Mouse (Mus musculus) hindbrain, embryonic 13.5 days (tissue): ENCODE data around the gene Rrbp1. TPM values are rescaled to one million over a fixed set of nuclear protein-coding genes. Genes with fewer than 3 reads are reported as not detected.

ENCODE experiments used
- ATAC-seq: fragments of 200-750 bp; cut with Nextera tagmentation; 2 replicates; pipeline ENCODE4 v1.8.0; 2017; ENCODE audit warnings: moderate TSS enrichment; ENCODE audit not compliant: low FRiP score
- H3K27ac ChIP-seq: fragments of 300-500 bp; sonication (generic); 2 replicates; pipeline ENCODE4 v1.5.1; 2015; ENCODE audit warnings: inconsistent platforms, mild to moderate bottlenecking, moderate library complexity
- H3K27me3 ChIP-seq: fragments of 300-500 bp; sonication (generic); 2 replicates; pipeline ENCODE4 v1.6.1; 2015; ENCODE audit warnings: mild to moderate bottlenecking, inconsistent platforms
- H3K36me3 ChIP-seq: fragments of 300-500 bp; sonication (generic); 2 replicates; pipeline ENCODE4 v1.6.1; 2015; ENCODE audit warnings: mild to moderate bottlenecking, inconsistent platforms
- H3K4me1 ChIP-seq: fragments of 300-500 bp; sonication (generic); replicated peaks from 2 replicates; pipeline ENCODE4 v1.6.1; 2015; ENCODE audit warnings: inconsistent platforms
- H3K4me2 ChIP-seq: fragments of 300-500 bp; sonication (generic); 2 replicates; pipeline ENCODE4 v1.6.1; 2015; ENCODE audit warnings: inconsistent platforms, mild to moderate bottlenecking, moderate library complexity
- H3K4me3 ChIP-seq: fragments of 300-500 bp; sonication (generic); 2 replicates; pipeline ENCODE4 v1.5.1; 2015; ENCODE audit warnings: mild to moderate bottlenecking, inconsistent platforms
- H3K9ac ChIP-seq: fragments of 300-500 bp; sonication (generic); 2 replicates; pipeline ENCODE4 v1.6.1; 2015; ENCODE audit warnings: mild to moderate bottlenecking, inconsistent platforms
- H3K9me3 ChIP-seq: fragments of 300-500 bp; sonication (generic); 2 replicates; pipeline ENCODE4 v1.6.1; 2016; ENCODE audit warnings: inconsistent platforms
- WGBS: fragments of 180-500 bp; shearing (Covaris S2); methylation state at CpG from one replicate; pipeline ENCODE4 v1.1.7; 2015; 5-methylcytosine and 5-hydroxymethylcytosine counted together
- polyA plus RNA-seq: library from polyadenylated mRNA; unstranded; fragments of >200 nt; fragmentation: Nextera tagmentation; extraction: Ambion mirVana; gene quantifications from 2 replicates; pipeline ENCODE4 v1.2.1, GENCODE M21; 2015

Gene Rrbp1
- polyA plus RNA-seq, 1 experiment from 2014 or later, result 37.3 TPM

GRCm38 (mm10) chr2:144002229-144002984, 8.7 kb downstream of the Rrbp1 start:
- no peaks in the 10 kb centered on the region for H3K36me3 ChIP-seq
- no peak overlapping the region for H3K4me3 ChIP-seq
- no peaks in the 10 kb centered on the region for H3K27me3 ChIP-seq
- no peaks in the 10 kb centered on the region for H3K9me3 ChIP-seq
- ATAC-seq, result no peak
- 87% methylated on average over 5 of the region's 5 CpGs for WGBS
- no peak overlapping the region for H3K4me2 ChIP-seq
- H3K4me1 ChIP-seq, result peaks cover 22% of the 10 kb centered on the region
- no peak overlapping the region for H3K27ac ChIP-seq
- no peak overlapping the region for H3K9ac ChIP-seq

DNA sequence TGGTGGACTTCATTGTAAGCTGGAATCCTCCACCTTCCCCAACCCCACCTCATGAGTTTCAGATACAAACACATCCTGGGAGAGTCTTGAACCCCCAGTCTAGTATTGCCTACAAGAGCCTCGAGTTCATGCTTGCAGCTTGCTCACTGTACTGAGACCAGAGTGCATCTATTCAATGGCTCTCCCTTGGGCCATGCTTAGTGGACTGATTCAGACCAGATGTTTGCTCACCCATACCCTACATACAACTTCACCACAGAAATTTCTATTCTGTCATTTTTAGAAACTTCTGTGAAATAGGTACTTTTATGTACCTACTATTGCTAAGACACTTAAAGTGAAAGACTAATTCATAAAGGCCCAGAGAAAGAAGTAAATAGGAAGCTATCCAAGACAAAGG, 18.1 kb downstream of the Rrbp1 start:
- ATAC-seq, result no peak
- WGBS, result 79% methylated on average over 1 of the region's 1 CpGs
- no peaks in the 10 kb centered on the region for H3K36me3 ChIP-seq
- H3K27ac ChIP-seq, result no peak overlapping the region
- H3K4me2 ChIP-seq, result no peak overlapping the region
- H3K4me1 ChIP-seq, result 0 out of 2 replicates have a peak, but pooled peaks cover 6% of the 10 kb centered on the region
- H3K9ac ChIP-seq, result no peak overlapping the region
- H3K27me3 ChIP-seq, result no peaks in the 10 kb centered on the region
- H3K9me3 ChIP-seq, result no peaks in the 10 kb centered on the region
- H3K4me3 ChIP-seq, result no peak overlapping the region

DNA sequence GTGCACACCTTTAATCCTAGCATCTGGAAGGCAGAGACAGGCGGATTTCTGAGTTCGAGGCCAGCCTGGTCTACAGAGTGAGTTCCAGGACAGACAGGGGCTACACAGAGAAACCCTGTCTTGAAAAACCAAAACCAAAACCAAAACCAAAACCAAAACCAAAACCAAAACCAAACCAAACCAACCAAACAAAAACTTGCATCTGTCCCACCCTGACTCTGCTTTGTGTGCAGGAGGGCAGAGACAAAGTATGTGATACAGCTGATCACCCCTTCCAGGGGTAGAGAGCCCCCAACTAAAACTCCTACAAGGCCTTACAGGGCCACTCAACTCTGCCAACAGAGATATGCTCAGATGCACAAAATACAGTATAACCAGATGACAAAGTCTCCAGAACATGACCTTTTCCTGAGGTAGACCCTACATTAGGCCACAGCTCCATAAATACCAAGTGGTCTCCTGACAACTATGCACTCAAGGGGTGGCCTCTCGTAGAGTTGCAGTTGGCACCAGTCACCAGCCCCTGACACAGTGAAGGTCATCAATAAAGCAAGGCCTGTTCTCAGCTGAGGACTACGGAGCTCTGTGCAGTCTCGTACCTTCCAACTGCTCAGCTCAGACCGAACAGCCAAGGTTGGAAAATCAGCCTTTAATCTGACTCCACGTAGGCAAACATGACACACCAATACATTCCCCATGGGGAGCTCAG, 18.9 kb downstream of the Rrbp1 start:
- WGBS, result 93% methylated on average over 7 of the region's 7 CpGs
- Histone ChIP-seq H3K9ac (no peak overlapping the region), H3K4me2 (no peak overlapping the region), H3K4me3 (no peak overlapping the region), H3K27me3 (no peaks in the 10 kb centered on the region), H3K36me3 (no peaks in the 10 kb centered on the region), H3K4me1 (0 out of 2 replicates have a peak, but pooled peaks cover 6% of the 10 kb centered on the region), H3K9me3 (no peaks in the 10 kb centered on the region), H3K27ac (no peak overlapping the region)
- ATAC-seq, result no peak

DNA sequence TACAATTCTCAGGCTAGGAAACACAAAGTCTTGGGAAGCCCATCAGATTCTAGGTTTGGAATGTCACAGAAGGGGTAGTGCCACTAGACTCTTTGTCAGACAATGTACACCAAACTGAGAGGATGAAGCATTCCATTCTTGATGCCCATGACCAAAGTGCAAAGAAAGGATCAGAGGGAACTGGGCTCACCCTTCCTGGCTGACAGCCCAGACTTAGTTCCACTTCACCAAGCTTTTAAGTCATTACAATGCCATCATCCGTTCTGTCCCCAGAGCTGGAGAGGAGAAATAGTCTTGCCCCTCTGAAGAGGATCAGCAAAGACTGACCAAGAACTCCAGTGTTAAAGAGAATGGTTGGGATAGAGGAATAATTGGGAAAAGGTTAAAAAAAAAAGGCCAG, 20.1 kb downstream of the Rrbp1 start:
- no peak overlapping the region for H3K4me3 ChIP-seq
- ATAC-seq, result peak; percentile 21; the same call in 1 of the 2 replicates
- H3K4me1 ChIP-seq, result 0 out of 2 replicates have a peak, but pooled peaks cover 6% of the 10 kb centered on the region
- no peak overlapping the region for H3K4me2 ChIP-seq
- no peaks in the 10 kb centered on the region for H3K36me3 ChIP-seq
- no peaks in the 10 kb centered on the region for H3K9me3 ChIP-seq
- H3K27ac ChIP-seq, result no peak overlapping the region
- H3K9ac ChIP-seq, result no peak overlapping the region
- 17% methylated on average over 1 of the region's 1 CpGs for WGBS
- H3K27me3 ChIP-seq, result no peaks in the 10 kb centered on the region

- no peak overlapping the region for H3K4me3 ChIP-seq
- H3K9ac ChIP-seq, result no peak overlapping the region
- no peak for ATAC-seq
- H3K27me3 ChIP-seq, result no peaks in the 10 kb centered on the region
- no peak overlapping the region for H3K4me2 ChIP-seq
- 86% methylated on average over 3 of the region's 3 CpGs for WGBS
- H3K9me3 ChIP-seq, result no peaks in the 10 kb centered on the region
- 0 out of 2 replicates have a peak, but pooled peaks cover 4% of the 10 kb centered on the region for H3K36me3 ChIP-seq
- H3K4me1 ChIP-seq, result peaks cover 14% of the 10 kb centered on the region; the same call in 1 of the 2 replicates
- H3K27ac ChIP-seq, result no peak overlapping the region
These were observed 23.0 kb downstream of the Rrbp1 start for GRCm38 (mm10) chr2:143988016-143988415.

GRCm38 (mm10) chr2:143987485-143987884, 23.6 kb downstream of the Rrbp1 start:
- Histone ChIP-seq H3K9me3 (no peaks in the 10 kb centered on the region), H3K9ac (no peak overlapping the region), H3K4me2 (no peak overlapping the region), H3K4me1 (peaks cover 14% of the 10 kb centered on the region; the same call in 1 of the 2 replicates), H3K27ac (no peak overlapping the region), H3K27me3 (no peaks in the 10 kb centered on the region), H3K4me3 (no peak overlapping the region), H3K36me3 (0 out of 2 replicates have a peak, but pooled peaks cover 4% of the 10 kb centered on the region)
- no peak for ATAC-seq
- WGBS, result 85% methylated on average over 2 of the region's 2 CpGs

DNA sequence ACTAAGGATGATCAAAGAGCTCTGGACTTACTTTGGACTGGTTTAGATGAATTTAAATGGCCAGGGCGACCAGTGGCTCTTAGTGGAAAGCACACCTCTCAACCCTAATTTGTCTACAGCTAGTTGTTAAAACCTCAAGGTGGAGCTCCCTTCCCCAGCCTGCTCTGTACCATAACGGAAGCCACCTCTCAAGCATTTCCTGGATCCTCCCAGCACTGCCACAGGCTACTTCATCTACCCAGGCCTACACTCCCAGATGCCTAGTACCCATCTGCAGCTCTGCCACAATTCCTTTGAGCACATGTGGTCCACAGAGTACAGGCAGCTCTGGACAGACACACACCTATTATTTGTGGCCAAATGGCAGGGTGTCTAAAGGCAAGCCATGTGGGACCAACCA, 27.6 kb downstream of the Rrbp1 start:
- H3K9me3 ChIP-seq, result no peaks in the 10 kb centered on the region

DNA sequence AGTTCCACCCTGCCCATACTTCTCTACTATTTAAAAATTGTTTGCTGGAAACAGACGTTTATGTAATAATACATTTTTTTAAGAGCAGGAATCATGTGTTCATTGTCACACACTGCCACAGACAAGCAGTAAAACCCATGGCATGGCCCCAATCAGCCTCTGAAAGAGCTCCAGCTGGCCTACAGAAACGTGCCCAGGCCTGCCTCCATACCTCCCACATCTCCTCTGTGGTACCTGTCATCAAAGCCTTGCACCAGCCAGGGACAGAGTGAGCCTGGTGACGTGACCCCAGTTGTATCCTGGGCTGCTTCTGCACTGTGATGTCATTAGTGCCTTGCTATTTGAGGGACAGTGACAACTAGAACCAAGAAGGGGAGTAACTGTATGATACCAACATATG, 28.2 kb downstream of the Rrbp1 start:
- H3K4me3 ChIP-seq, result no peak overlapping the region
- no peaks in the 10 kb centered on the region for H3K9me3 ChIP-seq
- H3K4me2 ChIP-seq, result no peak overlapping the region
- no peaks in the 10 kb centered on the region for H3K27me3 ChIP-seq
- H3K27ac ChIP-seq, result no peak overlapping the region
- ATAC-seq, result no peak
- H3K9ac ChIP-seq, result no peak overlapping the region
- WGBS, result 61% methylated on average over 3 of the region's 3 CpGs
- H3K36me3 ChIP-seq, result 0 out of 2 replicates have a peak, but pooled peaks cover 4% of the 10 kb centered on the region
- peaks cover 7% of the 10 kb centered on the region; the same call in 1 of the 2 replicates for H3K4me1 ChIP-seq

More for the DNA sequence above, 27.6 kb downstream of the Rrbp1 start:
- no peak for ATAC-seq
- Histone ChIP-seq H3K9ac (no peak overlapping the region), H3K4me3 (no peak overlapping the region), H3K27me3 (no peaks in the 10 kb centered on the region), H3K4me1 (peaks cover 7% of the 10 kb centered on the region; the same call in 1 of the 2 replicates), H3K27ac (no peak overlapping the region), H3K36me3 (0 out of 2 replicates have a peak, but pooled peaks cover 4% of the 10 kb centered on the region), H3K4me2 (no peak overlapping the region)
- WGBS, result 74% methylated on average over 2 of the region's 2 CpGs

GRCm38 (mm10) chr2:143982152-143982551, 28.9 kb downstream of the Rrbp1 start:
- Histone ChIP-seq H3K4me3 (no peak overlapping the region), H3K27me3 (no peaks in the 10 kb centered on the region), H3K9me3 (no peaks in the 10 kb centered on the region), H3K27ac (no peak overlapping the region), H3K4me1 (peaks cover 7% of the 10 kb centered on the region; the same call in 1 of the 2 replicates), H3K4me2 (no peak overlapping the region), H3K36me3 (0 out of 2 replicates have a peak, but pooled peaks cover 4% of the 10 kb centered on the region), H3K9ac (no peak overlapping the region)
- no peak for ATAC-seq
- WGBS, result 81% methylated on average over 4 of the region's 4 CpGs

DNA sequence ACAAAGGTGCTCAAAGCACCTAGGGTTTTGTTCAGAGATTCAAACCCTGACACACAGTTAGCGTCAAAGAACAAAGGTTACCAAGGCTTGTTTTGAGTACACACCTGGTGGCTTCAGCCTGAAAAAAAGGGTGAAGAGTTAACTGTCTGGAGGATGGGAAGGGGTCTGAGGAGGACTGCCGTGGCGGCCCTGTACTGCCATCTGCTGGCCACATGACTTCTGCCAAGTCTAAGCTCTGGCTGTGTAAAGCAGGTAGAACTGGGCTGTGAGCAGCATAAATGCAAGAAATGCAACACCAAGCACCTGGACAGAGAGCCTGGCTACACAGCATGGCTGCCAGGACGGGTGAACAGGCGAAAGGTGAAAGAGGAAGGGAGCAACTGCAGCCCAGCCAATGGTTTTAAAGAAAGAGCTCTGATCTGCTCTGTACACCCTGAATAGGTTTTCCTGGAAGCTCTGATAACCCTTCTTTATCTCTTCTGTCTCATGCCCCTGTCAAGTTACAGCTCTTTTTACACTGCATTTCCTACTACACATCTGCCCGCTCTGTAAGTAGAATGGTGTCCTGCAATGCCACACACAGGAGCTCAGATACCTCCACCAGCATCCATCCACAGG, 30.2 kb downstream of the Rrbp1 start:
- H3K9me3 ChIP-seq, result no peaks in the 10 kb centered on the region
- H3K4me2 ChIP-seq, result no peak overlapping the region
- ATAC-seq, result peak; percentile 90
- H3K36me3 ChIP-seq, result 0 out of 2 replicates have a peak, but pooled peaks cover 4% of the 10 kb centered on the region
- no peak overlapping the region for H3K4me3 ChIP-seq
- no peak overlapping the region for H3K9ac ChIP-seq
- peaks cover 7% of the 10 kb centered on the region; the same call in 1 of the 2 replicates for H3K4me1 ChIP-seq
- WGBS, result 42% methylated on average over 6 of the region's 6 CpGs
- H3K27me3 ChIP-seq, result no peaks in the 10 kb centered on the region
- no peak overlapping the region for H3K27ac ChIP-seq

DNA sequence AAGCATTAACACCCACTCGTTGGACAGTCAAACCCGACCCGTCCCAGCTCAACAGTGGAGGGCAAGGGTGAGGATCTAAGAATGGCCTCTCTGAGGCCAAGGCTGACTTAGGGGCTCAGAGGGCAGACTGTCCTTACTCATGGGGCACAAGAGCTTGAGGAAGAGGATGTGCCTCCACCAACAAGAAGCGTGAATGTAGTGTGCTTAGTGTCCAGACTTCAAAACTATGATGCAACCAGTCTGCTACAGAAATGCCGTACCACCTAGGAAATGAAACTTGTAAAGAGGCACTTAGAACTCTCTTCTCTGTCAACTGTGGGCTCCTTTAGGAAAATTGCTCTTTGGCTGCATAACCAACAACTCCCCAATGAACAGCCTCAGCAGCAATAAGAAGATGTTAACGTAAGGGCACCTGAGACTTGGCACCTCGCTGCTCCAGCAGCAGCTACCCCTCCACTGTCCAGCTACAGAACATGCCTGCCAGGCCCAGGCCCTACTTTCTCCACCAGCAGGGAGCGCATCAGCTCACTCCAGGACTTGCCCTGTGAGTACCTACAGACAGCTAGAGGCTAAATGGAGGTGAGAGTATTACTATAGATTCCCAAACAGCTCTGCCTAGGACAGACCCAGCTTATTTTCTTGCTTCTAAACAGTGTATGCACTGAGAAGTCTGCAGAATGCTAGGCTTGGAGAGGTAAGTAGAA, 32.5 kb downstream of the Rrbp1 start:
- H3K4me1 ChIP-seq, result no peaks in the 10 kb centered on the region
- no peak overlapping the region for H3K27ac ChIP-seq
- 92% methylated on average over 8 of the region's 8 CpGs for WGBS
- no peak overlapping the region for H3K4me2 ChIP-seq
- H3K36me3 ChIP-seq, result peaks cover 6% of the 10 kb centered on the region
- no peaks in the 10 kb centered on the region for H3K27me3 ChIP-seq
- no peak for ATAC-seq
- no peaks in the 10 kb centered on the region for H3K9me3 ChIP-seq
- H3K4me3 ChIP-seq, result no peak overlapping the region
- H3K9ac ChIP-seq, result no peak overlapping the region
